Mouse (Mus musculus): ENCODE measurements around the gene A130010J15Rik. TPM values are rescaled to one million over a fixed set of nuclear protein-coding genes. Genes with fewer than 3 reads are reported as not detected.

A130010J15Rik gene
- polyA plus RNA-seq, 1 experiment from 2014 or later, result 18.1 TPM

DNA sequence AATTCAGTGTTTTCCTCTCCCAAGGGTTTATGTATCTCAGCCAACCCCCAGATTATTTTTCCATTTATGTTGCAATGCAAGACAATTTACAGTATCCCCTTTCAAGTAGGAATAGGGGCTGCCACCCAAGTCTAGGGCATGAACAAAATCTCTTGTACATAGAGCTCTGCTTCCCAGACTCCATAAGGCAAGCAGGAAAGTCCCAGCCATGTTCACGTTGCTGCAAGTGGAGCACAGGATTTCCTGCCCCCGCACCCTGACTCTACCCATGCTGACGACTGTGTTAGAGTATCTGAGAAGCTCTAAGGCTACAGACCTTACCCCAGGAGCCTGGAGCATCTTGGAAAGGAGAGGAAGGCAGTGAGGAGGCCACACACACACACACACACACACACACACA, 21.9 kb downstream of the A130010J15Rik start:
- H3K4me2 ChIP-seq (replicated peaks), result peak overlapping the region; percentile 30
- 32% methylated on average over 3 of the region's 3 CpGs for WGBS
- H3K4me1 ChIP-seq, result peaks cover 37% of the 10 kb centered on the region
- no peaks in the 10 kb centered on the region for H3K27me3 ChIP-seq
- H3K4me3 ChIP-seq, result no peak overlapping the region
- no peaks in the 10 kb centered on the region for H3K9me3 ChIP-seq
- H3K9ac ChIP-seq, result no peak overlapping the region
- ATAC-seq (ENCODE audit: low FRiP score, low read depth), result peak; percentile 45
- H3K27ac ChIP-seq, result peak overlapping the region; percentile 80
- H3K36me3 ChIP-seq, result no peaks in the 10 kb centered on the region

GRCm38 (mm10) chr1:193191675-193192283, 23.9 kb downstream of the A130010J15Rik start:
- 91% methylated on average over 7 of the region's 7 CpGs for WGBS
- H3K9ac ChIP-seq, result no peak overlapping the region
- no peak for ATAC-seq (ENCODE audit: low FRiP score, low read depth)
- H3K4me1 ChIP-seq, result peaks cover 37% of the 10 kb centered on the region
- H3K4me3 ChIP-seq, result no peak overlapping the region
- no peak overlapping the region for H3K4me2 ChIP-seq (replicated peaks)
- no peak overlapping the region for H3K27ac ChIP-seq
- no peaks in the 10 kb centered on the region for H3K27me3 ChIP-seq
- no peaks in the 10 kb centered on the region for H3K36me3 ChIP-seq
- H3K9me3 ChIP-seq, result no peaks in the 10 kb centered on the region

- no peak overlapping the region for H3K27ac ChIP-seq
- no peaks in the 10 kb centered on the region for H3K9me3 ChIP-seq
- no peaks in the 10 kb centered on the region for H3K36me3 ChIP-seq
- peaks cover 20% of the 10 kb centered on the region for H3K4me1 ChIP-seq
- no peaks in the 10 kb centered on the region for H3K27me3 ChIP-seq
- 77% methylated on average over 3 of the region's 3 CpGs for WGBS
- no peak overlapping the region for H3K4me3 ChIP-seq
- no peak overlapping the region for H3K9ac ChIP-seq
- H3K4me2 ChIP-seq (replicated peaks), result no peak overlapping the region
- no peak for ATAC-seq (ENCODE audit: low FRiP score, low read depth)
These were observed 26.7 kb downstream of the A130010J15Rik start for GRCm38 (mm10) chr1:193194416-193195140.

GRCm38 (mm10) chr1:193195169-193195810, 27.4 kb downstream of the A130010J15Rik start:
- WGBS, result 58% methylated on average over 3 of the region's 3 CpGs
- Histone ChIP-seq H3K4me2 (replicated peaks) (no peak overlapping the region), H3K9ac (no peak overlapping the region), H3K4me1 (peaks cover 13% of the 10 kb centered on the region), H3K27me3 (no peaks in the 10 kb centered on the region), H3K9me3 (no peaks in the 10 kb centered on the region), H3K4me3 (no peak overlapping the region), H3K36me3 (no peaks in the 10 kb centered on the region), H3K27ac (no peak overlapping the region)
- ATAC-seq (ENCODE audit: low FRiP score, low read depth), result no peak

GRCm38 (mm10) chr1:193197494-193198205, 29.8 kb downstream of the A130010J15Rik start:
- H3K27me3 ChIP-seq, result no peaks in the 10 kb centered on the region
- WGBS, result 87% methylated on average over 18 of the region's 18 CpGs
- H3K4me2 ChIP-seq (replicated peaks), result no peak overlapping the region
- no peak for ATAC-seq (ENCODE audit: low FRiP score, low read depth)
- no peaks in the 10 kb centered on the region for H3K36me3 ChIP-seq
- no peak overlapping the region for H3K4me3 ChIP-seq
- H3K9me3 ChIP-seq, result no peaks in the 10 kb centered on the region
- H3K27ac ChIP-seq, result no peak overlapping the region
- no peak overlapping the region for H3K9ac ChIP-seq
- H3K4me1 ChIP-seq, result no peaks in the 10 kb centered on the region

GRCm38 (mm10) chr1:193198312-193198711, 30.5 kb downstream of the A130010J15Rik start:
- Histone ChIP-seq H3K4me3 (no peak overlapping the region), H3K9me3 (no peaks in the 10 kb centered on the region), H3K4me2 (replicated peaks) (no peak overlapping the region), H3K9ac (no peak overlapping the region), H3K27ac (no peak overlapping the region), H3K36me3 (no peaks in the 10 kb centered on the region), H3K27me3 (no peaks in the 10 kb centered on the region), H3K4me1 (no peaks in the 10 kb centered on the region)
- no peak for ATAC-seq (ENCODE audit: low FRiP score, low read depth)
- 82% methylated on average over 2 of the region's 2 CpGs for WGBS

DNA sequence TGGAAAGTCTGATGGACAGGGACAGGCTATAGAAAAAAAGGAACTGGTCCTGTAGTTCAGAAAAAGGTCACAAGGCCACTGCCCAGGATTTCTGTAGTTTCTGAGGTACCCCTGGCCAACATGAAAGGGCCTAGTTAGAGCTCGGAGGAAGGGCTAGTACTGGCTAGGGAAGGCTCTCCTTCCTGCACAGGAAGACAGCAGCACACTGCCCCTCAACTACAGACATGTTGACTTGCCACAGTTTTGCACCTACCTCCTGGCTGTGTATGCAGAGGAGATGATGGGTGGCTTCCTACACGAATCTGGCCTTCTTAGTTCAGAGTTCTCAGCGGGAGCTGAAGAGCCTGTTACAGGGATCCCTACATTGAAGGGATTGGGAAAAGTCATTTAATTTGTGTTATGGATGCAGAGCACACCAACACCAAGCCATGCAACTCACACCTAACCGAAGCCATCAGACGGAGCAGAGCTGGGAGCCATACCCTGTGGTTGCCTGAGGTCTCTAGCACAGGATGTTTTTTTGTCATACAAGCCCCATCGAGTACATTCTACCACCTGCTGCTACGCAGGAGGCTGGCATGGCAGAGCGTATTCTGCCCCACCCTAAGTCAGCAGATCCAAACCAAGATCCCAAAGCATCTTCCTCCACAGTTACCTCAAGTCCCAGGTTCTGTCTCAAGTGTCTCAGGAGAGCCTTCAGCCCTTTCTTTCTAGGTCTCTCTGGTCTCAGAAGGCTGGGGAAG, 33.0 kb downstream of the A130010J15Rik start:
- Histone ChIP-seq H3K9me3 (no peaks in the 10 kb centered on the region), H3K9ac (no peak overlapping the region), H3K4me2 (replicated peaks) (no peak overlapping the region), H3K27ac (no peak overlapping the region), H3K4me1 (no peaks in the 10 kb centered on the region), H3K4me3 (no peak overlapping the region), H3K27me3 (no peaks in the 10 kb centered on the region), H3K36me3 (no peaks in the 10 kb centered on the region)
- ATAC-seq (ENCODE audit: low FRiP score, low read depth), result no peak
- 86% methylated on average over 8 of the region's 8 CpGs for WGBS

DNA sequence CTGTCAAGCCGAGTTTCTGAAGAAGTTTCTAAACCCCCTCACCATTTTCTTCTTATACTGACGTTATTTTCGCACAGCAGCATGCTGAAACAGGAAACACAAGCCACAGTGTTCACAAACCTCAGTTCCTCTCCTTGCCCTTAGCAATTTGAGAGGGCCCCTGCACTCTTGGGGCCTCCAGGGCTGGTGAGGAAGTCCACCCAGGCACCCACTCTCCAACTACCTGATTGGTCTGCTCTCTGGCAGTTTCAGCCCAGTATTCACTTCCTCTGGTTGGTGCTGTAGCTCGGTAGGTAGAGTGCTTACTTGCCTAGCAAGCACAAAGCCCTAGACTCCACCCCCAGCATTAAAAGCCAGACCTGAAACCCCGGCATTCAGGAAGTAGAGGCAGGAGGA, 33.5 kb downstream of the A130010J15Rik start, which contains the start of gene Traf3ip3:
Gene Traf3ip3 (minus strand): TSS at position 321 of the 396 bp plus-strand sequence.
- ATAC-seq (ENCODE audit: low FRiP score, low read depth), result no peak
- Histone ChIP-seq H3K27ac (no peak within 1 kb of the TSS), H3K9ac (no peak within 1 kb of the TSS), H3K9me3 (no peaks in the 10 kb centered on the region), H3K36me3 (no peaks in the 10 kb centered on the region), H3K4me2 (replicated peaks) (no peak within 1 kb of the TSS), H3K27me3 (no peaks in the 10 kb centered on the region), H3K4me1 (no peaks in the 10 kb centered on the region), H3K4me3 (no peak within 1 kb of the TSS)
- WGBS, result 54% methylated on average over 5 of the region's 5 CpGs

GRCm38 (mm10) chr1:193203821-193204220, 36.0 kb downstream of the A130010J15Rik start:
- no peaks in the 10 kb centered on the region for H3K4me1 ChIP-seq
- H3K9me3 ChIP-seq, result no peaks in the 10 kb centered on the region
- no peaks in the 10 kb centered on the region for H3K36me3 ChIP-seq
- no peak for ATAC-seq (ENCODE audit: low FRiP score, low read depth)
- H3K9ac ChIP-seq, result no peak overlapping the region
- no peaks in the 10 kb centered on the region for H3K27me3 ChIP-seq
- H3K27ac ChIP-seq, result no peak overlapping the region
- WGBS, result 38% methylated on average over 2 of the region's 2 CpGs
- no peak overlapping the region for H3K4me3 ChIP-seq
- no peak overlapping the region for H3K4me2 ChIP-seq (replicated peaks)

DNA sequence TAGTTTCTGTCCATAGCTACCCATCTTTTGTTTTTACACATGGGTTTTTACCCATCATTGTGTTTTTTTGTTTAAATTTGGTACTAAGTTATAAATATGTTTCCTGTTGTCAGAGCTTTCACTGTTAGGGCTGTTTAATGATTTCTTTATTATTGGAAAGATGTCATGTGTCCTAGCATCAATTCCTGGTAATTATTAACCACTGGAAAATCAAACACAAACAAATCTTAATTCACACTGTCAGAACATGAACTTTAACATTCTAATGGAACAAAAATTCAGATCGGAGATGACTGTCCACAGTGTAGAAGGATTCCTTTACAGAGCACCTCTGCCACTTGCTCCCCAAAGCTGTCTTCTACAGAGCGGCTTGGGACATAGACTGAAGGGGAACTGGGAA, 37.6 kb downstream of the A130010J15Rik start:
- Histone ChIP-seq H3K27ac (no peak overlapping the region), H3K36me3 (no peaks in the 10 kb centered on the region), H3K4me2 (replicated peaks) (no peak overlapping the region), H3K27me3 (no peaks in the 10 kb centered on the region), H3K4me3 (no peak overlapping the region), H3K9me3 (no peaks in the 10 kb centered on the region), H3K4me1 (no peaks in the 10 kb centered on the region), H3K9ac (no peak overlapping the region)
- WGBS, result 86% methylated on average over 2 of the region's 2 CpGs
- no peak for ATAC-seq (ENCODE audit: low FRiP score, low read depth)

DNA sequence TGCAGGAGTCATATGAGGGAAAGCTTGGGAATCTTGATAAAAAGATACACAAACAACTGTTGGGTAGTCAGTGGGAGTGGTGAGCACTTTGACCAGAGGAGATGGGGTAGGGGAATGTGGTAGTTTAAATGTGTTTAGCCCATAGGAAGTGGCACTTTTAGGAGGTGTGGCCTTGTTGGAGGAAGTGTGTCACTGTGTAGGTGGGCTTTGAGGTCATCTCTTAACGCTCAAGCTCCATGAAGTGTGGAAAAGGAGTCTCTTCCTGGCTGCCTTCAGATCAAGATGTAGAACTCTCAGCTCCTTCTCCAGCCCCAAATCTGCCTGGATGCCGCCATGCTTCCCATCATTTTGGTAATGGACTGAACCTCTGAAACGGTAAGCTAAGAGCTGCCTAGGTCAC, 39.7 kb downstream of the A130010J15Rik start, which contains the start of gene Lamb3:
Gene Lamb3 (plus strand): TSS at position 197 of the 400 bp plus-strand sequence.
- Histone ChIP-seq H3K27me3 (no peaks in the 10 kb centered on the region), H3K27ac (no peak within 1 kb of the TSS), H3K36me3 (no peaks in the 10 kb centered on the region), H3K4me3 (no peak within 1 kb of the TSS), H3K9me3 (no peaks in the 10 kb centered on the region), H3K4me2 (replicated peaks) (no peak within 1 kb of the TSS), H3K4me1 (no peaks in the 10 kb centered on the region), H3K9ac (no peak within 1 kb of the TSS)
- WGBS, result 95% methylated on average over 3 of the region's 3 CpGs
- no peak for ATAC-seq (ENCODE audit: low FRiP score, low read depth)

Measured in limb, embryonic 13.5 days (tissue).